Mouse (Mus musculus): ENCODE results near the gene Mrps6.
"Not testable (repeated sequence)": the region's sequence is repeated elsewhere in the genome, so short reads cannot be mapped to it uniquely, and the experiment has no call there.

Gene Mrps6

DNA sequence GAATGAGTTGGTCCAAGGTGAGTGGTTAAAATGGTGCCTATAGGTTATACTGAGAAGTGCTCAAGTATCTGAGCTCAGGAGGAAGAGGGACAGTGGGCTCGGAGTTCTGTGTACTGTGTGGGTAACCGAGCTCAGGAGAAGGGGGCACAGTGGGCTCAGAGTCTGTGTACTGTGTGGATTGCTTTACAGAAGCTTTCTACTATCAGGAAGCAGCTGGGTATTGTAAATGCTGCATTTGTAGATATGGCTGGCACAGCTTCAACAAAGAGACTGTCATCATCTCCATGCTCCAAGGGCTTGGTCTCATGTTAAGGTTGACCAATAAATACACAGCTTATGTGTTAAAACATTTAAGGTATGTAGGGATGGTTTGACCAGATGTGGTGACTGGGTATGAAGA lies 6.7 kb downstream of the Mrps6 start:
- DNase-seq, result no peak

DNA sequence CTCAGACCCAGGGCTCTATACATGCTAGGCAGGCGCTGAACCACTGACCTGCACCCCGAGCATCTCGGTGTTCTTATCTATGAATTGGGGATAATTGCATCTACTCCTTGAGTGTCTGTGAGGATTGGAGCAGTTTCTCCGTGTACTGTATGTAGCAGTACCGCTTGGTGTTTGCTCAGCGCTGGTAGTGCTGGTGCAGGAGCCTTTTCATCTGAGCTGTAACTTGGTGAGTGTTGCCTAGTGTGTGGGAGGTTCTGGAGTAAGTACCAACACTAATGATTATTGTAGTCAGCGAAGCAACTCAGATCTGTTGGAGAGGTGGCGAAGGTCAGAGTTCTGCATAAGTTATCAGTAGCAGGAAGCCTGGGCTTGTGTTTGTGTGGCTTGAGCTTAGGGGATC lies 12.3 kb downstream of the Mrps6 start:
- no peak for DNase-seq

DNA sequence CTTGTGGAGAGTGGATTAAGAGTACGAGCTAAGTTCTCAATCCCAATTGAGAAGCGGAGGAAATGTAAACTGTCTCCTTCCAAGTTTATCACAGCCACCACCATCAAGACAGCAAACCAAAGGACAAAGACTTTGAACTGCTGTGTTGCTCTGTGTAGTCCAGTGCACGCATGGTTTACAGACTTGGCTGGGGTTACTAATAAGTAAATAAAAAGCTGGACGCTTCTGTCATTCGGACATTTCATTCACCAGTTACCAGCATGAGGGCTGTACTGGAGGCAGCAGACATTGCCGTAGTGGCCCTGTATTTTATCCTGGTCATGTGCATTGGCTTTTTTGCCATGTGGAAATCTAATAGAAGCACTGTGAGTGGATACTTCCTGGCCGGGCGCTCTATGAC lies 18.7 kb downstream of the Mrps6 start:
- no peak for DNase-seq

DNA sequence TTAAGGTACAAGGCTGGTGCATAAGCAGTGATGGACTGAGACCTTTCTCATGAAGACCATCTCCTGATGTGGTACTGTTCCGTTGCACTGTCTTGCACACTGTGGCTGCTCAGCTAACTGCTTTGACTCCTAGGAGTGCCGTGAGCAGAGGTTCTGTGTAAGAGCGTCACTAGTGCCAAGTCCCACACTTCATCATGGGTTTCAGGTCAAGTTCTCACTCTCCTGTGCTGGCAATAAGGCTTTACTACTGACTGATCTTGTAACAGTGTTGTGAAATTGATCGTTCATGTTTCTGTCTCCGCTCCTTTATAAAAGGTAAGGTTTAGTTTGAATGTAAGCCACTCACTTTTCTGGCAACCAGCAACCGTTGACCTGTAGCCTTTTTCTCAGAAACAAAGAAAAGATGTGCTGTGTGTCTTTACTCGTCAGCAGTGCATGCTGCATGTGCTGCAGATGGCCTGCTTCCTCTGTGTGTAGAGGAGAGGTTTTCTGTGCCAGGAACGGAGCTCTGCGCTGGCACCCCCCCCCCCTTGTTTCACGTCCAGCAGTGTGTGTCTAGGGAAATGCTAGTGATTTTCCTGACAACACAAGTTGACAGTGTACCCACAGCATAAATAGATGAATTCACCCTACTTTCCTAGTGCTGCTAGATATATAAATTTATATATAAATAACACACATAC lies 25.8 kb downstream of the Mrps6 start:
- DNase-seq, result no peak

DNA sequence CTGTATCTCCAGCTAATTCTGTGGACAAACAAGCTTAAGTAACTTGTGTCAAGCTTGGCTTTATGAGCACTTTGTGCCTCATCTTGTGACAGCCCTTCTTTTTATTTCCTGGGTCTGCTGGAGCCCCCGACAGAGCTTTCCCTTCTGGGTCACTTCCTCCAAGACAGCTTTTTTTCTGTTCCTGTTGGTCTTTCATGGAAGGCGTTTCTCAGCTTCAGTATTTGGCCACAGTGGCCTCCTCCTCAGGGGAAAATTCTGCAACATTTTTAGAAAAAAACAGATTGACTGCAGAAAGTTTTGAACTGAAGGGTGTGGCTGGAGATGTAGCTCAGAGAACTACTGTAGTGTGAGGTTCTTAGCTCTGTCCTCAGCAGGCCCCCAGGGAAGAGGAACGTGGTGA lies 31.2 kb downstream of the Mrps6 start:
- no peak for DNase-seq

DNA sequence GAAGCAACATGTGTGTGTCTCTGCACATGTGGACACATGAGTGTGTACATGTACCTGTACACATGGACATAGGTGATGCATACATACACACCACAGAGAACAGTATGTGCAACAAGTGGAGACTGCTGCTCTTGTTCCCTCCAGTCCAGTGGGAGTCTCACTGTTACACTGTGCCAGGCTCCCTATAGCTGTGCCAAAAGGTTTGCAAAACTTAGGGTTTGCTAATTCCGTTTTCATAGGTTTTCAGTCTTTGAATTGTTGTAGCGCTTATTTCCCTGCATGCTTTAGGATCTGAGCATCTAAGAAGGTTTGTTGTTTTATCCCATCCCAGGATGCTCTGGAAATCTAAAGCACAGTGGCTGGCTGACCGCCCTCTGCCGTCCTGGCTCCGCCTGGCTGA lies 33.8 kb downstream of the Mrps6 start:
- no peak for DNase-seq

DNA sequence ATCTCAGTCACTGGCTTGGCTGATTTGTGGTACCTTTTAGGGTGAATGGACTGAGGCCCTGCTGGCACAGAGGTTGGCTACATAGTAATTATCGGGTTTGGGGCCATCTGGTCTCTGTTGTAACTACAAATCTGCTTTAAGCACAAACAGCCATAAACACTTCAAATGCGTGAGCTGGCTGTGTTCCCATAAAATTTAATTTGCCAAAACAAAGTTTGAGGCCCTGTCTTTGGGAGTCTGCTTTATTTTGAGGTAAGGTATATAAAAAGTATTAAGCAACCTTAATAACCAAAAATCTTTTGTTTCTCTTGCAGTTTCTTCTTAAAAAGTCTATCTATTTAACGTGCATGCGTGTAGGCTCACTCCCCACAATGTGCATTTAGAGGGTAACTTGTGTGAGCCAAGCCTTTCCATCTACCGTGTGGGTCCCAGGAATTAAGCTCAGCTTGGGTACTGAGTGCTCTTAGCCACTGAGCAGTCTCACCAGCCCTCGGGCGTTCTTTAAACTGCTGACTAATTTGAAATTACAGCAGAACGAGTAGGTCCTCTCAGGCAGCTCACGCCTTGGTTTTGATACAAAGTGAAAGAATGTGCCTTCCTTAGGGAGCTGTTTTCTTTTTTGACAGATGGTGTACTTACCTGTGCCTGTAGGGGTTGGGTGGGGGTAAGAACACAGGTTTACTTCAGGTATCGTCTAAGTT lies 40.4 kb downstream of the Mrps6 start:
- DNase-seq, result no peak

DNA sequence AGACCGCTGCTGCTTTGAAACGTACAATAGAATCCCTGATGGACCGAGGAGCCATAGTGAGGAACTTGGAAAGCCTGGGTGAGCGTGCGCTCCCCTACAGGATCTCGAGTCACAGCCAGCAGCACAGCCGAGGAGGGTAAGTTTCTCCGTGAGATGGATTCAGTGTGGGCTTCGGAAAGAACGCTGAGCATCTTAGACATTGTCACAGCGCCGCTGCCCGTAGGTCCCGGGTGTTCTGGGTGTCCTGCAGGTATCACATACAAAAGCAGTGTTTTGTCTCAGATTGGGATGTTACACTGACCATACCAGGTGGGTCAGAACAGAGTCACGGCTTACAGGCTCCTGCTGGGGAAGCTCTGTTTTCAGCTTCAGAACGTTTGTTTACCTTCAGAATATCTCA lies 41.5 kb downstream of the Mrps6 start:
- DNase-seq, result no peak

DNA sequence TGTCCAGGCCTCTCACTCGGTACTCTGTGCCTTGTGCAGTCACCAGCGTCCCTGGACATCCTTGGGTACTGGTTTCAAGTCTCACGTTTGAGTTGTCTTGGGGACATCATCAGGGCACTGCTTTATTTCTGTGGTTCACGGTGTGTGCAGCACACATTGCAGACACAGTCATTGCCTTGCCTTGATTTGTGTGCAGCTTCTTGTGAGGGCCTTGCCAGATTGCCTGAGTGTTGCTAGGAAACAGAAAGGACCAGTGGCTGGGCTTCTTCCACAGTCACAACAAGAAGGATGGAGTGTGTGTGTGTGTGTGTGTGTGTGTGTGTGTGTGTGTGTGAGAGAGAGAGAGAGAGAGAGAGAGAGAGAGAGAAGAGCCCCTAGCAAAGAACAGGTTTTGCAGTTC lies 42.0 kb downstream of the Mrps6 start:
- DNase-seq, result no peak

DNA sequence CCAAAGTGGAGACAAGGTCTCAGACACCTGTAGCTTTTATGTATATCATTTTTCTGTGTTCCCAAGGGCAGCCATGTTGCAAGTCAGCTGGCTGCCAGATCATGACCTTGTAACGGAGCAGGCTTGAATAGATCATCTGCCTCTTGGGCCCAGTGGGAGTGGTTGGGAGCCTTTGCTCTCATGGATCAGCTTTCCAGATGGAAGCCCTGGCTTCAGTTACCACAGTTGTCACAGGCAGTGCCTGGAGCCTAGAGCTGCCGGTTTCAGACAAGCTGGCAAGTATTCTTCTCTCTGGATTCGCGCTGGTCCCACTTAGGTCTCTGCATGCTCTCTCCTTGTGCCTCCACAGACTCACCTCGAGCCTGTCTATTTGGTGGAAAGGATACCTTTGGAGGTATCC lies 44.0 kb downstream of the Mrps6 start:
- no peak for DNase-seq

DNA sequence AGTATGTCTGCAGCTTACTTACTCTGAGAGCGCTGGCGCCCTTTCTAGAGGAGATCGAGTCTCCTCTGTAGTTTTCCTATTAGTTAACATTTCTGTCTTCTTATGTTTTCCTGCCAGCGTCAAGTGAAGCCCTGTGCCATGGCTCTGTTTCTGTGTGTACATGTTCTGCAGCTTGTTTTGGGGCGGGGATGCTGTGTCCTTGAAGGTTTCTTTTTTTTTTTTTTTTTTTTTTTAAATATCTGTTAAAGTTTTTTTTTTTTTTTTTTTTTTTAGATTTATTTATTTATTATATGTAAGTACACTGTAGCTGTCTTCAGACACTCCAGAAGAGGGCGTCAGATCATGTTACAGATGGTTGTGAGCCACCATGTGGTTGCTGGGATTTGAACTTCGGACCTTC lies 44.9 kb downstream of the Mrps6 start:
- not testable (repeated sequence) for DNase-seq

DNA sequence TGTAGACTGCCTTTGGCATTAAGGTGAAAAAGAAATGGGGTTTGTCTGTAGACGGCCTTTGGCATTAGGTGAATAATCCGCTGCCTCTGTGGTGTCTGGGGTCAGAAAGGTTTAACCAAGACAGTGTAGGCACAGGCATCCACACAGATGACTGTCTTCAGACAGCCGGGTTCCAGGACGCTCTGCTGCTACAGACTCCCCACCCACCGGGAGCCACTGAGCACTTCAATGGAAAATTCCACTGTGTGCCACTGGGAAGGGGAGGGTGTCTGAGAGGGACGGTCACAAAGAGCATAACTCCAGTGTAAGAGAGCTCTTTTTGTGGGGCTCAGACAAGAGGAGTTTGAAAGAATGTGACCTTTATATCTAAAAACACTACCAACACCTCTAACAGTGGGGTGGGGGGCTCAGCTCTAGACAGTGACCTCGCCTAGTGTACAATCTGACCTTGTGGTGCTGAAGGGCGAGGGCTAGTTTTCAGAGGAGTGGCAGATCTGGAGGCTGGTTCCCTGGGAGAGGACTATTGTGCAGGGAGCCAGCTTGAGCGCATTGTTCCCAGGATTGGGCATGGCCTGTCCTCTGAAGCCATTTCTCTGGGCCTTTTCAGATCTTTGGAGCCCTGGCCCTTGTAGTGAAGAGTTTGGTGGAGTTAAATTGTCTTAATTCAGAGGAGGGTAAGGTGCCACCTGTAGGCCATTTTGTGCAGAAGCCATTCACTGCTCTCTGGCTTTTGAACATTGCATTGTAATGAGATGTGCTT lies 45.7 kb downstream of the Mrps6 start:
- no peak for DNase-seq

DNA sequence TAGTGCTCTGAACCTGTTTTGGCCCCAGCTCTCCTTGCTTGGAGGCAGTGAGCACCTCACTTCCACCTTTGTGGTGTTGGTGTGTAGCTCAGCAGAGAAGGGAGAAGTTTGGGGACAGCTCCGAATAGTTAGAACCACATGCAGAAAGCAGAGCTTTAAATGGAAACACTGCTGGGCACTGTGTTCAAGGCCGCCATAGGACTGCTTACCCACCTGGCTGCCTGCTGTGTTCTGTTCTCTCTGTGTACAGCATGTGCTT lies 46.2 kb downstream of the Mrps6 start:
- DNase-seq, result no peak

DNA sequence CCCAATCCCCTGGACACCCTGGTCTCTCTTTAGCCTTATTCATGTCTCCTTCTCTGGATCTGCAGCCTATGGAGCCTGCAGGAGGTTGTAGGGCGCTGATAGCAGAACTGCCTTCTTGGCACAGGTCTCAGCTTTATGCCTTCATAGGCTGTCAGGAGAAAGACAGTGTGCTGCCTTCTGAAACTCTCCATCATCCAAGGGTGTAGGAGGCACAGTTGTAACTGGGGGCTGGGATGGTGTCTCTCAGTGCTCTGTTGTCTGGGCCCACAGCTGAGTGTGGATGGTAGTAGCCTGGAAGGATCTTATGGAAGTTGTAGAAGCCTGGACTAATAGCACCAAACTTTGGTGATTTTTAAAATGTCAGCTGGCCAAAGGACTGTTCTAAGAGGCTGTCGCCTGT lies 46.9 kb downstream of the Mrps6 start:
- no peak for DNase-seq

DNA sequence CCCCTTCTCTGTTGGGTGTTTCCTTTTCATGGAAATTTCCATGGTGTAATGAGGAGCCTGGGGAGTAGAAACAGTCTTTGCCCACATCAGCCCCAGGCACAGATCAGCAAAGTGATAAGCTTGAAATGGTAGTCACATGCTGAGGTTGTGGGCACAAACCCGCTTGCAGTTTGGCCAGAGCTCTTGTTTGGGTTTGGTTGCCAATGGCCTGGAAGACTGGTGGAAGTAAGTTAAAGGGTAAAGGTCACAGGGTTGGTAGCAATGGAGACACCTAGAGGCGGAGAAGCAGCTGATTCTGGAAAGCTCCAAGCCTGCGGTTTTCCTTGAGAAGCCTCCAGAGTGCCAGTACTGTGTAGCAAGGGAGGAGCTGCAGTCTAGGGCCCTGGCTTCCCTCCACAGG lies 47.6 kb downstream of the Mrps6 start:
- DNase-seq, result no peak

DNA sequence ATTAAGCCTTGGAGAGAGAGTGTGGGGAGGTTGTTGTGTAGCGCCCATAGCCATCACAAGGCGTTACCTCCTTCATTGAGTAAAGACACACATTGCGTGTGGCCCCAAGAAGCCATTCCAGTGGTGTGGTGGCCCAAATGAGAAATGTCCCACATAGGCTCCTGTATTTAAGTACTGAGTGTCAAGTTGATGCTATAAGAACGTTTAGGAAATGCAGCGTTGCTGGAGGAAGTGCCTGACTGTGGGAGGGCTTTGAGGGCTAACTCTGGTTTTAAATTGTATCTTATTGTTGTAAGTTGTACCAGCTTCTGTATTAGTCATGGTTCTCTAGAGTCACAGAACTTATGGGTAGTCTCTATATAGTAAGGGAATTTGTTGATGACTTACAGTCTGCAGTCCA lies 49.3 kb downstream of the Mrps6 start:
- DNase-seq, result no peak

DNA sequence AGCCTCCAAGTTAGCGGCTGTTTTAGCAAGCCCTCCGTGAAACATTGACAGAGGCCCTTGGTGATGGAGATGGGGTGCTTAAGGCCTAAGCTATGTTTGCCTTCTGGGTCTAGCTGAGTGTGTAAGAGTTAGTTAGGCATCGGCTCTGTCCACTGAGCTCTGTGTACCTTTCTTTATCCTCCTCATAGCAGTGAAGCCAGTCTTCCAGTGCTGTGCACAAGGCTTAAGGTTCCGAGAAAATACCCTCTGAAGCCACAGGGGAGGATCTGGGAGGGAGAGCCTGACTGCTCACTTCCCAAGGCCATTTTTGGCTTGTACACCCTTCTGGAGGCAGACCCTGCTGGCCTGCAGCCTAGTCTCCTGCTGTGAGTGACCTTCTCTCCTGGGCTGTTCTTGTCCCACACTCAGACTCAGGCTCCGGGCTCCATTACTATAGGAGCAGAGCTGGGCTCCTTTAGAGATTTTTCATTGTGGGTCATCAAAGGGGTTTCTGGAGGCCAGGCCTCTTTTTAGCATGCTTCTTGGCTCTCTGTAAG lies 56.7 kb downstream of the Mrps6 start:
- DNase-seq, result peak; percentile 45

DNA sequence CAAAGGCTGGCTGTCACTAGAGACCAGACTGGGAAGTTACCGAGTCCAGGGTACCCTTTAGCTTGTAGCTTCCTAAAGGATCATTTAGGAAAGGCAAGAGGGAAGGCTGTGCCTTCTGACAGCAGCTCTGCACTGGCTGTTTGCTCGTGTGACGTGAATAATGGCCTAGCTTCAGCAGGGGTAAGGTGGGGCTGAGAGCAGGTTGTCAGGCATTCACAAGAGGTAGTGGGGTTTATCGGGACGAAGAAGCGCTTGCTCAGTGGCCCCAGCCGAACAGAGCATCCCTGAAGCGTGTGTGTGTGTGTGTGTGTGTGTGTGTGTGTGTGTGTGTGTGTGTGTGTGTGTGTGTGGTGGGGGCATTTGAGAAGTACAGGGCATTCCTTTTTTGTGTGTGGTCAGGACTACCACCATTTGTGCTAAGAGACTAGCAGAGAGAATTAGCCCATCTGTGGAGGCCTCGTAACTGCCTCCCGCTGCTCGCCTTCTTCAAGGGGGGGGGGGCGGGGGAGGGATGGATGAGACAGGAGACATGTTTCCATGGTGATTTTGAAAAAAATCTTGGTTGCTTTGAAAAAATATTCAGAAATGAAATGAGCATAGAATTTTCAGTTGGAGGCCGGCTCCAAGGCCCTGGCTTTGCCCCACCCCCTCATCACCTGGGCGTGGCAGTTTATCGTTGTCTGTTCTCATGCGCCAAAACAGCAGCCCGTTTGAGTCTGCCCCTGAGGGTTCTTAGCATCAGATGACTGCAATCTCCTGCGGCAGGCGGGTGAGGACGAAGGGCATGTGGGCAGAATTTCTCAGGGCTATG lies 57.7 kb downstream of the Mrps6 start:
- peak; percentile 56 for DNase-seq

DNA sequence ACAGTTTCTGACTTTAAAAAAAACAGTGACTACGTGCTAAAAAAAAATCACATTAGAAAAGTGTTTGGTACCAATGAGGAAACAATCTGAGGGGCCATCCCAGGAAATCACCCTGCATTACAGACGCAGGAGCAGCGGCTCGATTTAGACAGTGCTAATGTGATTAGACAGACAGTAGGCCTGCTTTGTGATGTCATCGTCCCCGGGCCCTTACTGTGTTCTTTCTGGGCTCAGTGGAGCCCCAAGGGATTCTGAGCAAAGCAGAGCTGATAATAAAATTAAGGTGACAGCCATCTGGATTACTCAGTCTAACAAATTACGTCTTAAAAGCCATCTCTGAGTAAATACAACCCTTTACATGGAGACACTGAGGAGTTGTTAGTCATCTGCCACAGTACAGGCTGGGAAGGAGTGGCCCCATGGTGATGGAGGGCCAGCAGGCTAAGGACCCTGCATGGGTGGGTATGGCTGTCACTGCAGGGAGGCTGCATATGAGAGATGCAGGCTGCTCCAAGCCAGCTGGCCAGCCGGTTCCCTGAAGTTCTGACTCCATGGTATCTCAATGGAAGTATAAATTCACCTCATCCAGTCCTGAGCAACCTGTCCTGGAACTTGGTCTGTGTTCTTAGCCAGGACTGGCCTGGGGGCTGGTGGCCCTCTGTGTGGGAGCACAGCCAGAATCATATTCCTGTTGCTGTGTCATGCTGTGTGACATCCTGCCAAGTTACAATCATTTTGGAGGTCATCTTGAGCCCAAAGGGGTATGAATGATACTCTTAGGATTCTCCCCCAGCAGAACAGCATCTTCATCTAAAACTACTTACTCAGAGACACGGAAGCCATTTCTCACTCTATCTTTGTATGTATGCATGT lies 59.5 kb downstream of the Mrps6 start:
- no peak for DNase-seq

DNA sequence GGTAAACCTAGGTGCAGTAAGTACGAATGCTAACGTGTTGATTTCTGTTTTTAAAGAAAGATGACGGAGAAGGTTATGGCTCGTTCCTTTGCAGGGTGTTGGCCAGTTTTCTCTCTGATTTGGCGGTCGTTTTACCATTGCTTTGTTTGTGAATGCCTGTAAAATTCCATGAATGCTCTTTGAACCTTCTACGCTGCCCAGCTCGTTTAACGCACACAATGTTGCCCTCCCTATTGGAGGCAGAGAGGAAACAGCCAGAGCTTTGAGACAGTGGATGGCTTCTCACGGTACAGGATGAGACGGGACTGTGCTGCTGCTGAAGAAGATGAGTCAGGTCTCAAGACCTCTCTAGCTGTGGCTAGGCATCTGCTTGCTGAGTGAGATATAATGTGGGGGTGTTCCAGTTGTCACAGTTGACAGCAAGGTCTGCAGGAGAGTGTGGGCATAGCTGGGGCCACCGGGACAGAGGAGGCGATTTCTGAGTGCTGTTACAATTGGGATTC lies 61.0 kb downstream of the Mrps6 start:
- no peak for DNase-seq

DNA sequence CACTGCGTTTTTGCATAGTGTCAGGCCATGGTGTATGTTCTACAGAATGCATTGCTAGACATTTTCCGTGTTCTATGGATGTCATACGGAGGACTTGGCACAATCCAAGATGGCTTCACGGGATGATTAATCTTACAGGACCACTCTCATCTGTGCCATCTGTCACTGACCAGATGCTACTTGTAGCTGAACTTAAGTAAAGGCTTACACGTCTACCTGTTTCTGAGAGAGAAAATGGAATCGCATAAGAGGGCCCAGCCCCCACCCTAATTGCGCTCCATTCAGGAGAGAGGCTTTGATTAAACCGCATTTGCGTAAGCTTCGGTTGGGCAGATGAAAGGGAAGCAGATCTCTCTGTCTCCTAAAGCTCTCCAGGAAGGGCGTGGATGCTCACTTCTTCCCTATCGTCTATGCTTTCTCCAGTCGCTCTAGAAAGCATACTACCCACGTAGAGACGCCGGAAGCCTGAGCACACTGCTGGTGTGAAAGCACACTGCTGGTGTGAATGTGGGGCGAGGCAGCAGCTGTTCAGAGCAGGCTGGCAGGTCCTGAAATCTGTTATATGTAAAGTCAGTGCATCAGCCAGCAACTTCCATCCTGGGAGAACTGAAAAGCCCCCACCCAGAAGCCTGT lies 62.9 kb downstream of the Mrps6 start:
- DNase-seq, result no peak

DNA sequence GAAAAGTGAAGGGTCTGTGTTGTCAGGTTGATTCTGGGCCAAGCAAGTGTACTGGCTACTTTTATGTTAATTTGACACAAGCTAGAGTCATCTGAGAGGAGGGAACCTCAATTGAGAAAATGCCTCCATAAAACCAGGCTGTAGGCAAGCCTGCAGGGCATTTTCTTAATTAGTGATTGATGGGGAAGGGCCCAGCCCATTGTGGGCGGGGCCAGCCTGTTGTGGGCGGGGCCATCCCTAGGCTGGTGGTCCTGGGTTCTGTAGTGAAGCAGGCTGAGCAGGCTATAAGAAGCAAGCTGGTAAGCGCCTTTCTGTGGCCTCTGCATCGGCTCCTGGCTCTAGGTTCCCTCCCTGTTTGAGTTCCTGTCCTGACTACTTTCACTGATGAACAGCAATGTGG lies 69.2 kb downstream of the Mrps6 start:
- DNase-seq, result no peak
